Mouse (Mus musculus): ENCODE results near the gene Pou6f1. TPM values are rescaled to one million over a fixed set of nuclear protein-coding genes. Genes with fewer than 3 reads are reported as not detected.

Gene Pou6f1
- 202 TPM for polyA plus RNA-seq (2017; shearing (Covaris generic))

DNA sequence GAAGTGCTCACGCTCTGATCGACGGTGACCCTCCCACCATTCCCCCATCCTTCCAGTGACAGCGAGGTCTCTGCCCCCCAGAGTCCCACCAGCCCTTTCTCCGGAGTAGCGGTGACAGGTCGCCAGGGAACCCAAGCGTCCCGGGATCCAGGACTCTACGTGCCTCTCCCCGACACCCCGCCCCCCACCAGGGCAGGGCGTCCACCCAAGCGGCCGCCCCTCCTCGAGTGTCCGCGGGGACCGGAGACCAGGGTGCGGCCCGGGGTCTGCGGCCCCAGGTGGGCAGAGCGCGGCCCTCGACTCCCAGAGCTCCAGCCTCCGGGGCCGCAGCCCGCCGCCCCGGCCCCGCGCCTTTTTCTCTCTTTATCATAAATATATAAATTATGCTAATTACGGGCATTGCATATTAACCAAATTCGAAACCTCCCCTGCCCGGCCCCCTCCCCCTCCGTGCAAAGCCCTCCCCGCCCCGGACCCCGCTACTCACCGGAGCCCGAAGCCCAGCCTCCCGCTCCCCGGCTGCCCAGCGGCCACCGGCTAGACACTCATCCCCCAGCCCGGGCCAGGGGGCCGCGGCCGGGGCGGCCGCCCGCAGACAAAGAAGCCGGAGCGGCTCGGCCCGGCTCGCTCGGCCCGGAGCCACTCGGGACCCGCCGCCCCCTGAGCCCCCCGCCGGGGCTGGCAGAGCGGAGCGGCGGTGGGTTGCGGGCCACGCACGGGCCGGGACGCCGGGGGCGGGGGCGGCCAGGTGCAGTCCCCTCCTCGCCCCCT lies at the start of gene Pou6f1:
Gene Pou6f1, minus strand, starts transcription at position 709 of the 771 bp plus-strand sequence.

DNA sequence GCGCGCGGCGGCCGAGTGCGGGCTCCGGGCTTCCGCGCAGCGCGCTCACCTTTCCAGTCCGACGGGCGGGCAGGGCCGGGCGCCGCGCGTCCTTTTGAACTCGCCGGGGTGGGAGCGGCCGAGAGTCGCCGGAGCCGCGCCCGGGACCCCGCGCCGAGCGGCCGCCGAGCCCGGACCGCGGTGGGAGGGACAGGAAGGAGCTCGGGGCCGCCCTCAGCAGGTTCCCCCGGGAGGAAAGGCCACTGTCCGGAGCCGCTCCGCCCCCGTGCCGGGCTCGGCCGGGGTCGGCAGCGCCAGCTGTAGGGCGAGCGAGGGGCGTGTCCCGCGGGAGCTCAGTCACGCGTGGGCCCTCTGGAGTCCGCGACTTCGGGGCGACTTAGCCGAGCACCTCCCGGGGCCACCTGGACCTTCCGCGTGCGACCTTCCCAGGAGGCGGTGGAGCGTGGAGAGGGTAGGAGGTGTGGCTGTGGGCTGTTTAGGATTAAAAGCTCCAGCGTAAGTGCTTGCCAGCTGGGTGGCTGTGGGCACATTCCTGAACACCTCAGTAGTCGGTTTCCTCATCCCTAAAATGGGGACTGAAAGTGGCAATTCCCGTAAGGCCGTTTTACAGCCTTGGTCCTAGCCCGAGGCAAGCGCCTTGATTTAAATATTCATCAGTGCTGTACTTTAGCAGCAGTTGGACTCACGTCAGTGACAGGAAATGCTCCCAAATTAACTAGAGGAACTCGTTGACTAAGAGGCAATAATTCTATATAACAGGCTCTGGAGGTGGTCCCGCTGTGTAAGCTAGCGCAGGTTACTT lies 37.1 kb upstream of the Pou6f1 start, which contains the start of gene Smagp:
Gene Smagp, minus strand, starts transcription at position 241 of the 802 bp plus-strand sequence.

DNA sequence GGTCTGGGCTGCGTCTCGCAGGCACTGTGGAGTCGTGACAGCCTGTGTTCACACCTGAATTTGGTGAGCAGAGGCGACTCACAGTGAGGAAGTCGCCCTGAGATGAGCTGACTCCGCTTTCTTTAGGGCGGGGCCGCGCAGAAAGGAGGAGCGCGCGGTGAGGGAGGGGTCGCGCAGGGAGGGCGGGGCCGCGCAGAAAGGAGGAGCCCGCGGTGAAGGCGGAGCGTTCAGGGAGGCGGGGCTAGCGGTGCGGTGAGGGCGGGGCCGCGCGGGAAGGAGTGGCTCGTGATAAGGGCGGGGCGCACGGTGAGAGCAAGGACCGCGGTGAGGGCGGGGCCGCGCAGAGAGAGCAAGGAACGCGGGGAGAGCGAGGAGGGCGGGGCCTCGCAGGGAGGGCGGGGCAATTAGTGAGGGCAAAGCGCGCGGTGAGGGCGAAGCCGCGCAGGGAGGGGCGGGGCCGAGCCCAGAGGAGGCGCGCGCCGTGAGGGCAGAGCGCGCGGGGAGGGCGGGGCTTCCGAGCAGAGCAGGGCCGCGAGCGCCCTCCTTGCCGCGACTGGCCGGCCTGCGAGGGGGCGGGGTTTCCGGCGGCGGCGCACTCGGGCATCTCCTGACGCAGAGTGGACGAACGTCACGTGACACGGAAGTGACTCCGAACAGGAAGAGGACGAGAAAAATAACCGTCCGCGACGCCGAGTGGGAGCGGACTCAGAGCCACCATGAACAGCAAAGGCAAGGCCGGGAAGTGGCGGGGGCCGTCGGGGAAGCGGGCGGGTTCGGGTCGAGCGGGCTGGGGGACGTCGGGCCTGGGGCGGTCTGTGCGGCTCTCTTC lies 15.4 kb upstream of the Pou6f1 start, which contains the start of gene Dazap2:
Gene Dazap2, plus strand, starts transcription at position 354 of the 829 bp plus-strand sequence.

GRCm38 (mm10) chr15:100551326-100552307 lies 48.2 kb downstream of the Pou6f1 start, which contains the start of gene Tfcp2:
Gene Tfcp2, minus strand, starts transcription at chr15:100552008.

Other genes with a start within 250 kb of the Pou6f1 start
- not detected for gene Methig1, start 246.8 kb downstream of the Pou6f1 start, polyA plus RNA-seq (2017; shearing (Covaris generic))
- gene Mettl7a2, start 246.8 kb downstream of the Pou6f1 start, polyA plus RNA-seq (2017; shearing (Covaris generic)) = not detected
- not detected for gene Higd1c, start 235.4 kb downstream of the Pou6f1 start, polyA plus RNA-seq (2017; shearing (Covaris generic))
- 0.51 TPM for gene Gm5475, start 177.8 kb downstream of the Pou6f1 start, polyA plus RNA-seq (2017; shearing (Covaris generic))
- 36.9 TPM for gene Slc11a2, start 174.9 kb downstream of the Pou6f1 start, polyA plus RNA-seq (2017; shearing (Covaris generic))
- gene Letmd1, start 131.0 kb downstream of the Pou6f1 start, polyA plus RNA-seq (2017; shearing (Covaris generic)) = 31.8 TPM
- gene Csrnp2, start 104.5 kb downstream of the Pou6f1 start, polyA plus RNA-seq (2017; shearing (Covaris generic)) = 9.5 TPM
- gene Tfcp2, start 48.0 kb downstream of the Pou6f1 start, polyA plus RNA-seq (2017; shearing (Covaris generic)) = 5.0 TPM
- gene Dazap2, start 15.4 kb upstream of the Pou6f1 start, polyA plus RNA-seq (2017; shearing (Covaris generic)) = 758 TPM
- gene Smagp, start 37.0 kb upstream of the Pou6f1 start, polyA plus RNA-seq (2017; shearing (Covaris generic)) = not detected
- gene Bin2, start 69.6 kb upstream of the Pou6f1 start, polyA plus RNA-seq (2017; shearing (Covaris generic)) = 853 TPM
- gene Cela1, start 87.9 kb upstream of the Pou6f1 start, polyA plus RNA-seq (2017; shearing (Covaris generic)) = 12.7 TPM
- gene Galnt6, start 129.4 kb upstream of the Pou6f1 start, polyA plus RNA-seq (2017; shearing (Covaris generic)) = 137 TPM
- gene Slc4a8, start 161.8 kb upstream of the Pou6f1 start, polyA plus RNA-seq (2017; shearing (Covaris generic)) = 4.8 TPM